Mouse (Mus musculus): Measurements from ENCODE around the gene Aig1.

DNA sequence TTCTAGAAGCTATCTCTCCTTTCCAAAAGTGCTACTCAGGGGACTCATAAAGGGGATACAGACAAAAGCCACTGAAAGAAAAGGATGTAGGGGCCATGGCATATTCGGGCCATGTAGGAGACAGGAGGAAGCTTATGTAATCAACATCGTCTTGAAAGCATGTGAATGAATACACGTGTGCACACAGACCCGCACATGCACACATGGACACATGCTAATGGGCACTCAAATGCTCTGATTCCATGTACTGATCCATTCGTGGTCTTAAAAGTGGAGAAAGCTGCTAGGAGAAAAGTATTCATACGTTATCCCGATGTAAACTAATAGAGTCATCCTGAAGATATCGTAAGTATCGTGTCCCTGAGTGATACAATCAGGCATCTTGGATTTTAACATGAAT lies 36.8 kb upstream of the Aig1 start:
- TF ChIP-seq CTCF (IDR thresholded peaks at IDR 0.05) (no peak), EP300 (IDR thresholded peaks at IDR 0.05) (no peak)

Data from lung, postnatal 0 days (tissue).